Mouse (Mus musculus) adrenal gland, postnatal 14 days (tissue): ENCODE measurements at regions not wholly inside any gene's neighbourhood (a gene's known extent, or its start where the extent isn't known, plus 50 kb on each side); places are given as distances from the start of the nearest gene placed in this dataset.

Source experiments
- DNase-seq: peaks from one replicate; pipeline ENCODE4 v3.0.0; 2021; ENCODE audit warnings: mixed read lengths
- microRNA-seq, 2 experiments: library from miRNA; unstranded; fragments of <30 nt; microRNA quantifications; one replicate each; pipeline ENCODE4 v1.2.0; 2021

DNA sequence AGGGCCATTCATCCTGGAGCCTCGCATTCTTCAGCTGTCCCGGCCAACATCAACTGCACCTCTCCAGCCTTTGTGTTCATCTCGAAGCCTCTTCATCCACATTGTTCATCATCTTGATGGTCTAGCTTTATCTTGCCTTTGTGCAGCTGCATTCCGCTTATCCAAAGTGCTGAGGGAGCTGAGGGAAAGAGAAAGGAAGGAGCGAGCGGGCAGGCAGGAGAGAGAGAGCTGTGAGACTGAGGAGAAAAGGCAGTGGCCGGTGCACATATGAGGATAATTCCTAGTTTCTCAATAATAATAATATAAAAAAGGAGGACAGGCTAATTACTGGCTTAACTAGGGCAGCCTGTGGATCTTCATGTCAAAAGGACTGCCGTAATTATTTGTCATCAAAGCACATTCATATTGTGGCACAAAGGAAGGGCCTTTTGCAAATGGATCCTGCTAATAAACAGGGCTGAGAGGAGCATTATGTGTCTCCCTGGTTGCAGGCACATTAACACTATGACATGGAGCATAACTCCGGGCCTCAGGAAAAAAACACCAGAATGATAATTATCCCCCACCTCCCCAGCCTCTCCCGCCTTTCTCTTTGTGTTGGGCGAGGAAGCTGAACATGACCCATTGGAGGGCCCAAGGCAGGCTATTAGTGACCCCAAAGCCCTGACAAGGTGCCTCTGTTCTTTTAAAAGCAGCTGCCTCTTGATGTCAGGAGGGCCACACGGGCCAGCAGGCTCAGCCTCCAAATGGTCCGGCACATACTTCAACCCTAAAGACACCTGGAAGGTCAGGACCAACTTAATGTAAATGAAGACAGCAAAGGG, 751.9 kb downstream of the Bcl11a start:
- DNase-seq: no peak

DNA sequence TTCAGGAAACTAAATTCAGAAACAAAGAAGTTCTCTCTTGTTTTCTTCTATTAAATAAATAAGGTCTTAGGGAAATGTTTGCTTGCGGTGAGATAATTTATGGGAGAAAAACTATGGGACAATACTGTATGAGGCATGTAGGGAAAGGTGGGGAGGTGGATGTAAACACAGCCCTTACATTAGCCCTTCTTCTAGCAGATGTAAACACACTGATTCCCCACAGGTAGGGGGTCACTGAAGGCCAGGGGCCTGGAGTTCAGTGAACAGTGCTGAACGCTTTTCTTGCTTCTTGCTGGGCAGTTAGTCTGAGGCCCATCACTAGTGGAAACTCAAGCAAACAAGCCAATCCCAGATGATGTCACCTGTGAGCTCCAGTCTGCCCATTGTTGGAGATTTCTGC, 752.6 kb downstream of the Bcl11a start:
- DNase-seq: no peak

DNA sequence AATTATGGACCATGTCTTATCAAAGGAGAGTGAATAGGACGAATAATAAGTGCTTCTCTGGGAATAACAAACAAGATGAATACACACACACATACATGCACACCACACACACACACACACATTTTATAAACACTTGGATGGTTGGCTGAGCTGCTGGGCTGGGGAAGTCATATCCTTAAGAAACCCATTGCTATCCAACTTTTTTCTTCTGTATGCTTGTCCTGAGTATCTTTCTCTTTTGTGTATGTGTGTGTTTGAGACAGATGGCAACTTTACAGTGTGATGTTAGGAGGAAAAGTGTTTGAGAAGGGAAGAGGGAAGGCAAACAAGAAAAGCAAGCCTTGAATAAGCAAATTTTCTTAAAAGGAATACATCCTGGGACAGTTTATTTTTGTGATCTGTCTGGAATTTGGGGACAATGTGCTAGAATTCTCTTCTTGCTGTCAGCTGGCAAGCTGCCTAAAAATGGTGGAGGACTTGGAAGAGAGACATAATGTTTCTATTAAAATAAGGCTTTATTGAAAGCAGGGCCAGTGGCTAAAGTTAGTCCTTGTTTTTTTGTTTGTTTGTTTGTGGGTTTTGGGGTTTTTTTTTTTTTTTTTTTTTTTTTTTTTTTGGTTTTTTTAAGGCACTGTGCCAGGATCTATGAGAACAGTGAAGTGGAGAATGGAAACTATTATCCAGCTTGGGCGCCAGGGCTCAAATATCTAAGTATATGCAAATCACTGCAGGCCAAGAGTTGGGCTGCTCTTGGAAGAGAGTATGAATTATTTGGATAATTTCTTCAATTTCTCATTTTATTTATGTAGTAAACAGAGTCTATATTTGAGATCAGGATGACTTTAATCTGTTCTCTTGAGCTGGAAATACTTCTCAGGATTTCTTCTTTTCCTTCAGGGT, 766.2 kb downstream of the Bcl11a start:
- DNase-seq: no peak

DNA sequence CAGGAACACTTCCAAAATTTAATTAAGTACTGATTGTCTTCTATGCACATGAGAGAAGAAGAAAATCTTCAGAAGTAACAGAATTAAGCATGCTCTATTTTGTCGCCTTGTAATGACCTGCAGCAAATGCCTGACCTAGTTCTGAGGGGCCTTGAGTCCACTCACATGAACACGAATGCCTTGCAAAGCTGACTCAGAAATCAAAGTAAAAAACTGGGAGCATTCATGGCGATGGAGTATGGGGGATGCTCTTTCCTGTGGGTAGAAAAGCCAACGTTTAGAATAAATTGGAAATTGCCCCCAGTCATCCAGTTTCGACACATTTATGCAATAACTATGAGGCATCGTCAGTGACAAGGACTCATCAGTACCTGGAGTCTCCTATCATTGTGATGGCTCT, 779.1 kb downstream of the Bcl11a start:
- DNase-seq: no peak

GRCm38 (mm10) chr11:24864637-24865036, 786.8 kb downstream of the Bcl11a start:
- DNase-seq: no peak

GRCm38 (mm10) chr11:24865067-24865796, 787.4 kb downstream of the Bcl11a start:
- DNase-seq: no peak

Small RNA genes lying in the stretch of these regions (microRNA-seq; reads per million reads assigned to microRNA genes)
- gene Gm25507: 0 reads per million in 2 experiments
